Mouse (Mus musculus) testis, postnatal 14 days (tissue): ENCODE measurements around the gene Irx5.
A peak's percentile ranks its signal among the peaks of the same experiment; 100 is the strongest.

ENCODE experiments used
- DNase-seq: peaks from one replicate; pipeline ENCODE4 v3.0.0; 2021; ENCODE audit warnings: low spot score

Irx5 gene

DNA sequence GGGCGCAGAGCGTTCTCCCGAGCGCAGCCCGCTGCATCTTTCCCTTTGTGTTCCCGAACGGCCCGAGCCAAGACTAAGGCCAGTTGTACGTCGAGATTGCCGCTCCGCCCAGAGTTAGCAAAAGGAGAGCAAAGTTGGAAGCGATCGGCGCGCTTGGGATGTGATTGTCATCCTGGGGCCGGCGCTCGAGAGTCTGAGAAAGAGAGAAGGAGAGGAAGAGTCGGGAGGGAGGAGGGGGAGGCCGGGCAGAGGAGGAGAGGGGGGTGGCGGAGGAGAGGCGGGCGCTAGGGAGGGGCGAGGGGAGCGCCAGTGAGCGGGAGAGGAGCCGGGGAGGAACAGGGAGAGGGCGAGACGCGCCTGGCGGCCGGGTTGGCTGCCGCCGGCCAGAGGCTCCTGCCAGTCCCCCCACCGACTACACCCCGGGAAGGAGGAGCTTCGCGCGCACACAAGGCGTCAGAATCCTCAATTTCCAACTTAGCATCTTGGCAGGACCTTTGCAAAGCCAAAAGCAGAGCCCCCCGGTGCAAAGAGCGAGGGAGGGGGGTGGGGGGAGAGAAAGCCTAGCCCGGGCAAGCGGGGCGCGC is at the start of gene Irx5:
Irx5 (plus strand) TSS at position 228 of the 584 bp plus-strand sequence.
- DNase-seq, result peak; percentile 36

- no peak for DNase-seq
Measured at GRCm38 (mm10) chr8:92312178-92312577, 45.2 kb upstream of the Irx5 start.

DNA sequence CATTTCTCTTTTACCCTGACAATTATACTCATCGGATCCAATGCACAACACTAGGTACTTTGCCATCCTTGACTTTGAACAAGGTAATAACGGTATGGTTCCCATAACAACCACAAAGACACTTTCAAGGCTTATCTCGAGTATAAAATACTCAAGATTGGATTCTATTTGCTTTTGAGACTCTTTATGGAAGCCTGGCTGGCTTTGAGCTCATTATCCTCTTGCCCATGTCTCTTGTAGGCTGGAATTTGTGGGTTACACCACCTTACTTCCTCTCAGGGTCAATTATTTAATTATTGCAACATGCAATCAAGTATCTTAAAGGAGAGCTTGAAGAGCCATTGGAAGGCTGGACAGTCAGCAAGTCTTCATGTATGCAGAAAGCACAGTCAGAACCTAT is 43.7 kb upstream of the Irx5 start:
- no peak for DNase-seq

- DNase-seq, result no peak
Measured at GRCm38 (mm10) chr8:92323751-92324150, 33.7 kb upstream of the Irx5 start.

DNA sequence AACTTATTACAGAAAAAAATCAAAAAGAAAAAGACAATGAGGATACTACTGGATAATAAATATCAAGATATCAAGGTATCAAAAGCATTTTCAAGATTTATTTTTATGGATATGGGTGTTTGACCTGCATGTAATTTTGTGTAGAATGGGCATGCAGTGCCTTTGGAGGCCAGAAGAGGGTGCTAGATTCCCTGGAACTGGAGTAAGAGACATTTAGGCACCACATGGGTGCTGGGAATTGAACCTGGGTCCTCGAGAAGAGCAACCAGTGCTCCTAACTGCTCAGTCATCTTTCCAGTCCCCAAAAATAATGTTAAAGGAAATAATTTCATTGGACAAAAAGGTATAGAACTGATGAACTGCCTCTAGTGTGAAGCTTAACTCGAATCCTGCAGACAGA is 30.2 kb upstream of the Irx5 start:
- no peak for DNase-seq

DNA sequence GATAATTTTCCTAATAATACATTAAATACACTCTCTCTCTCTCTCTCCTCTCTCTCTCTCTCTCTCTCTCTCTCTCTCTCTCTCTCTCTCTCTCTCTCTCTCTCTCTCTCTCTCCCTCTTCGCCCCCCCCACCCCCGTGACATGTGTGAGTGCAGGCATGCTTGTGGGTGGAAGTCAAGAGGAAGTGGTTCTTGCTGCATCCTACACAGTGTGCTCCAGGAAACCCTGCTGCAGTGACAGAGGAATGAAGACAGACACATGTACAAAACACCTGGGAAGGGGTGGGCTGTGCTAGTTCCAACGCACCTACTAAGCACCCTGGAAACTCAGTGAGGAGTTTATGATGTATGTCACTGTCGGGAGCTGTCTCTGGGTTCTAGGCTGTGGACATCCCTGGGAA is 28.2 kb upstream of the Irx5 start:
- DNase-seq, result no peak

DNA sequence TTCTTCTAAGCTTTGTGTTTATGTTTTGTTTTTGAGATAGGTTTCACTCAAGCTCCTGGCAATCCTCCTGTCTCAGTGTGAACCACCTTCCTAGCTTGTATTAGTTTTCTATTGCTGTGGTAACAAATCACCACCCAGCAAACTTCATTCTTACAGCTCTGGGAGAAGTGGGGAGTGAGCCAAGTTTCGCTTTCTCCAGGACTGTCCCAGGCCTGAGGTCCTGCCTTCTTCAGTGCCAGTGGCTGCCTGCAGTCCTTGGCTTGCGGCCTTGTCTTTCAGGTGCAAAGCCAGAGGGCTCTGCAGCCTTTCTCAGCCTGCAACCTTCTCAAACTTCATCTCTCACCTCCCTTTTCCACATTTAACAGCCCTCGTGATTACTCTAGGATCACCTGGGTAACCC is 25.6 kb upstream of the Irx5 start:
- no peak for DNase-seq

DNA sequence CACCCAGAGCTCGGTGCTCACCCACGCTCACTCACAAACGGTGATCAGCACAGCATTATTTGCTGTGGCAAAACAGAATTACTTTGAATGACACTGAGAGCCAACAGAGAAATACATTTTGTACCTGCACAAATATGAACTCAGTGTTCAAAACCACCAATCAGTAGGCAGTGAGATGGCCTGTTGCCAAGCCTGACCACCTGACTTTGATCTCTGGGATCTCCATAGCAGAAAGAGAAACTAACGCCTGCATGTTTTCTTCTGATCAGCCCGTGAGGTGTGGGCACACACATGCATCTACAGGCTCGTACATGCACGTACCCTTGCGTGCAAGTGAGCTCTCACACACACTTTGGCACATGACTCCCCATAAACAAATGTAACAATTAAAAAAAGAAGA is 24.0 kb upstream of the Irx5 start:
- no peak for DNase-seq

- DNase-seq, result no peak
Measured at GRCm38 (mm10) chr8:92335079-92335478, 22.3 kb upstream of the Irx5 start.

DNA sequence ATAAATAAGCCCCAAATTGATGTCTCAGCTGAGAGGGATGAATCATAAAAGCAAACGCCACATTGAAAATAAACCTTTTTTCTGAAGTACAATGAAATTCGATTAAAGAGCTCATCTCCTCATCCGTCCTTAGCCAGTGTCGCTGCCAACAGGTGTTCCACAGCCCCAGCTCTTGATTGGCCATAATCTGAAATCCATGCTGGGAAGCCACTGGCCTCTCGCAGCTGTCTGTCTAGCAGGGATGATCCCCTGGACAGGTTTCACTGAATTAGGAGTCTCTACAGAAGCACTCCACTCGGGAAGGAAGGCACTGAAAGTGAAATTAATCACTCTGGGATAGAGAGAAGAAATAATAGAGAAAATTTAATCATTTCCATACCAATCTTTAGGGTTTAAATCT is 21.4 kb upstream of the Irx5 start:
- no peak for DNase-seq

DNA sequence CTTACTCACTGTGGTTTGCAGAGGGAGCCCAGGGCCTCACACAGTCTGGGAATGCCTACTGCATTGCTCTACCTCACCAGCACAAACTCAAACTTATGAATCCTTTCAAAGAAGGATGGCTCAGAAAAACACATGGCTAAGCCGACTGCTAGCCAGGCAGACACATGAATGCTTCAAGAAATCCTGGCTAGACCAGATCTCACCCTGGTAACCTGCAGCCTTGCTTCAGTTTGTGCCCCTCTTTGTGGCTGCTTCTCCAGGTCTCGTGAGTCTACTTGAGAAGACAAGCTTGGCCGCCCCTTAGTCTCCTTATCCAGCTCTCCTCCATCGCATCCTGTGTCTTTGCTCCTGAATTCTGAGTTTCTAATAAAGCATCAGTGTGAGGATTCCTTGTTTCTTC is 13.9 kb upstream of the Irx5 start:
- DNase-seq, result no peak

- no peak for DNase-seq
Measured at GRCm38 (mm10) chr8:92349898-92350486, 7.4 kb upstream of the Irx5 start.

- DNase-seq, result no peak
Measured at GRCm38 (mm10) chr8:92353405-92353804, 4.0 kb upstream of the Irx5 start.

DNA sequence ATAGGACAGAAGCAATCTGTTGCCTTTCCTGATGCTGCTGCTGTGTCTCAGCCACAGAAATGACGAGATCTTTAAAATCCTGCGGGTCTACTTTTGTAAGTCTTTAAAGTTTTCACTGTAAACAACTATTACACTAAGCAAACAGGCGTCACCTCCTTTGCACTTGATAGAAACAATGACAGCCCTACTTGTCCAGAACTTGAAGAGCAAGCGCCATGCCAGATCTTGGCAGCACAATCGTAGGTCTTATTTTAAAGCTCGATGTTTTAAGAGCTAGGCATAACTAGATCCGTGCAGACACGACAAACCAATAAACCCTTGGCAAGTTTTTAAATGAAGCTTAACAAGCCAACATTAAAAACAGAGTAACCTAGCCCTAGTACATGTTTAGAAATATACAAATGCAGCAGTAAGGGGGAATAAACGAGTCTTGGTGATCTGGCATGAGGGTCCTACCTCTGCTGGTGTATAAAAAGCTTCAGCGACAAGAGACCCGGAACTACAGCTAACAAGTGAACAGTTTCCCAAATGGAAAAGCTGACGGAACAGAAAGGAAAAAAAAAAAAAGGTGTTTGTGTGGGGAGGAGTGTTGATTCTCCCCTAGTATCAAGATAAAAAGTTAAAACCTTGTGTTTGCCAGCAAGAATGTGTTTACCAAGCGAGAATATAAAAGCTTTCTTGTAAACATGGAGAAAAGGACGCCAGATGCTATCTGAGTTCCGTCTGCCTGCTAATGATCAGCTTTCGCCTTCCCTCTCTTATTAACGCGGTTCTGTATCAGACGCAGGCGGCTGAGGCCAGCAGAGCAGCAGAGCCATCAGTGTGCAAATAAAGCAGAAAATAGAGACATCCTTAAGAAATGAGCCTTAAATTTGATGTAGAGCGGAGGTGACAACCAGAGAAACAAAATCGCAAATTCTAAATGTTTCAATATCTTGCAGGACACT is 2.6 kb upstream of the Irx5 start:
- no peak for DNase-seq

GRCm38 (mm10) chr8:92355701-92356612 is 1.5 kb upstream of the Irx5 start:
- peak; percentile 98 for DNase-seq

DNA sequence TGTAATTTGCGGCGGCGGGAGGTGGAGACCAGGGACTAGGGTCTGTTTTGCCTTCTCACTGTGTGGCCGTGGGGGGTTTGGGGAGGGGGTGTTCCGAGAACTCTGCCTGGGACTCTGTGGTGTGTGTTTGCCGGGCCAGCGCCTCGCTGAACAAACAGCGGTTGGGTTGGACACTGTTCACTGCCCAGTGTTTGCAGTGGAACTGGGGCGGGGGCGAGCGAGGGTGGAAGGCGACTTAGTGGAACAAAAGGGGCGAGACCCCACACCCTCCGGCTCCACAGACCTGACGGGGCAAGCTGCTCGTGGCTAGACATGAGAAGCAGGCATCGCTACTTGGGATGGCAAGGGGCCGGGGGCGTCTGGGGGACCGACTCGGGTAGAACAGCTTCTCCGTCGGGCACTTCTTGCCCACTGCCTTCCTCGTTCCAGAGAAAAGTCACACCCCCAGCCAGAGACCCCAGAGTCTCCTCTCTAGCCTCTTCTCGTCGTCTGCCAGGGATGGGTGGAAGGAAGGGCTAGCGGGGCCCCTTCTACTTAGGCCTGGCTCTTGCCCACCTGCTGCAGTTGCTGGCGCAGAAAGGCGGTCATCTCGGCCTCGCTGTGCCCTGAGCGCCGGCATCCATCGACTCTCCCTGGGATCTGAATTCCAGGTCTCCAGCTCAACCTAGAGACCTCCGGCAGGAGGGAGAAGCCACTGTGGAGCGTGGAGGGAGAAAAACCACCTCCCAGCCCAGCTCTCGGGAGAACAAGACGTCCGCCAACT is 631 bp upstream of the Irx5 start:
- DNase-seq, result no peak

- DNase-seq, result no peak
Measured at GRCm38 (mm10) chr8:92358141-92358999, 945 bp downstream of the Irx5 start.

DNA sequence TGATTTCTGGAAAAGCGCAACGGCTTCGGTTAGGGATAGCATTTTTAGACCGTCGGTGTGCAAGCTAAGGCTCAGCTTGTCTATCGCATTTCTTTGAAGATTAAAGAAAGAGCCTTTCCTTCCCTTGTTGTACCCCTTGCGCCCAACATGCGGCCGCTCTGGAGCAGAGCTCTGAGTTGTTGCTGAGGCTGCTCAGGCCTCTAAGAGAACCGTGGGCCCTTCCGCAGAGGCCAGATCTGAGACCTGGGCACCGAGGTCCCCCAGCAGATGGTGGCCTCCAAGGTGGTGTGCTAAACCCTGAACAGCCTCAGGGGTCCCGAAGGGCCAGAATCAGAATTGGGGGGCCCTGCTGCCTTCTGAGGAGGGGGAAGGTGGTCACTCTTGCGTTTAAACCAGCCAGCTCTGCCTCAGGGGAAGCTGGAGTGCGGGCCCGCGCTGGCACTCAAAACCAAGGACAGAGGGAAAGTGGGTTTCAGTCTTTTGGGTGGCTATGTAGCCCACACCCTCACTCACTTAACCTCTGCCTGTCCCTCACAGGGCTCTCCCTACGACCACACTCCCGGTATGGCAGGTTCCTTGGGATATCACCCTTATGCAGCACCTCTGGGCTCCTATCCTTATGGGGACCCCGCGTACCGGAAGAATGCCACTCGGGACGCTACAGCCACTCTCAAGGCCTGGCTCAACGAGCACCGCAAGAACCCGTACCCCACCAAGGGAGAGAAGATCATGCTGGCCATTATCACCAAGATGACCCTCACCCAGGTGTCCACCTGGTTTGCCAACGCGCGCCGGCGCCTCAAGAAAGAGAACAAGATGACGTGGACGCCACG is 1.8 kb downstream of the Irx5 start:
- no peak for DNase-seq

GRCm38 (mm10) chr8:92359833-92360082 is 2.3 kb downstream of the Irx5 start:
- no peak for DNase-seq
